Mouse (Mus musculus) C2C12 (cell line): Measurements from ENCODE around the gene Ufc1. TPM values are rescaled to one million over a fixed set of nuclear protein-coding genes. Genes with fewer than 3 reads are reported as not detected.
A peak's percentile ranks its signal among the peaks of the same experiment; 100 is the strongest.
"Not testable (repeated sequence)": the region's sequence is repeated elsewhere in the genome, so short reads cannot be mapped to it uniquely, and the experiment has no call there.

Source experiments
- H3K27me3 ChIP-seq: one replicate; pipeline ENCODE4 v1.6.1; 2011; ENCODE audit not compliant: control insufficient read depth, insufficient read depth, insufficient read length
- H3K36me3 ChIP-seq: one replicate; pipeline ENCODE4 v1.6.1; 2011; ENCODE audit not compliant: control insufficient read depth, insufficient read depth
- H3K4me3 ChIP-seq: one replicate; pipeline ENCODE4 v1.5.1; 2011; ENCODE audit warnings: mild to moderate bottlenecking, control low read depth; ENCODE audit not compliant: poor library complexity, insufficient read depth, severe bottlenecking
- H3K79me2 ChIP-seq: one replicate; pipeline ENCODE4 v1.6.1; 2011; ENCODE audit not compliant: control insufficient read depth, insufficient read depth
- H3K79me3 ChIP-seq: one replicate; pipeline ENCODE4 v1.6.1; 2011; ENCODE audit warnings: low read depth, control low read depth
- H3ac ChIP-seq: one replicate; pipeline ENCODE3; 2011; ENCODE audit warnings: low read depth; ENCODE audit not compliant: control insufficient read depth, insufficient read length
- CEBPB ChIP-seq: IDR thresholded peaks from one replicate; pipeline ENCODE4 v1.6.1; 2011; ENCODE audit warnings: low read depth, mild to moderate bottlenecking, control low read depth, moderate library complexity
- CTCF ChIP-seq: IDR thresholded peaks from one replicate; pipeline ENCODE4 v1.5.1; 2011; ENCODE audit not compliant: control insufficient read depth, insufficient read depth, insufficient read length
- FOSL1 ChIP-seq: IDR thresholded peaks from one replicate; pipeline ENCODE4 v1.8.0; 2011; ENCODE audit warnings: mild to moderate bottlenecking, low read length; ENCODE audit not compliant: poor library complexity, insufficient read depth, severe bottlenecking
- MAX ChIP-seq: IDR thresholded peaks from one replicate; pipeline ENCODE4 v1.6.1; 2011; ENCODE audit warnings: mild to moderate bottlenecking, control low read depth
- MYOD1 ChIP-seq: IDR thresholded peaks from one replicate; pipeline ENCODE4 v1.6.1; 2011; ENCODE audit warnings: low read depth; ENCODE audit not compliant: control insufficient read depth, insufficient read length
- MYOG ChIP-seq: IDR thresholded peaks from one replicate; pipeline ENCODE4 v1.6.1; 2011; ENCODE audit not compliant: control insufficient read depth, insufficient read length; ENCODE audit errors: extremely low read depth
- USF1 ChIP-seq: IDR thresholded peaks from one replicate; pipeline ENCODE4 v1.6.1; 2011; ENCODE audit warnings: low read depth, mild to moderate bottlenecking, control low read depth, moderate library complexity
- polyA plus RNA-seq: library from polyadenylated mRNA; unstranded; fragments of >200 nt; fragmentation: generic; extraction: Trizol; gene quantifications from one replicate; pipeline ENCODE4 v1.2.1, GENCODE M21; 2012; ENCODE audit warnings: missing spikeins

The Ufc1 gene
- polyA plus RNA-seq, 1 experiment = 100 TPM

DNA sequence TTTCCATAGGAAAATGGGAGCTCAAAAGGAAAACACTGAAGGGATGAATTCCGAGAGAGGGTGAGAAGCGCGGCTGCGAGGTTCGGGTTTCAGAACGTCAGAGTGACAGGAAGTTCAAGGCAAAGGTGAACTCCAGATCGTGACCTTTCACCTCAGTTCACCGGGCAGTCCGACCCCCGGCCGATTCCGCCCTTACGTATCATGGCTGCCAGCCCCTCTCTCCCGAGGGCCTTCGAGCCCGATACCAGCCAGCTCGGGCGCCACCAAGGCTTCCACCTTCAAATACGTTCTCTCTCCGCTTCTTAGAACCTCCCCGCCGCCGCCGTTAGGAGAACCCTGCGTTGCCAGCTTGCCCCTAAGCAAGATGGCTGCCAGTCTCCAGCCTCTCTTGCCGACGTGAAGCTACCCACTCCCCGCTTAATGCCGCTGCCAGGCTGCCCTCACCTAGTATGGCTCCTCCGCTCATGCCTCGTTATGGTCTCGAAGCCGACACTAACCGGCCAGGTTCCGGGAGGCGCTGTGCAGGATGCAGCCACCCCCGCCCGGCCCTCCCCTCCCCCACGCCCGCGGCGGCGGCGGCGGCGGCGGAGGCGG, 34.1 kb upstream of the Ufc1 start, which contains the start of gene Dedd:
TSS of gene Dedd (plus strand) at position 307 of the 594 bp plus-strand sequence.
- Histone ChIP-seq H3K4me3 (peak within 1 kb of the TSS; percentile 76), H3K27me3 (no peaks in the 10 kb centered on the region), H3K36me3 (peaks cover 18% of the 10 kb centered on the region), H3ac (peak within 1 kb of the TSS; percentile 95), H3K79me3 (peaks cover 62% of the 10 kb centered on the region), H3K79me2 (peaks cover 93% of the 10 kb centered on the region)
- TF ChIP-seq FOSL1 (no peak), CEBPB (no peak), MYOG (no peak), CTCF (no peak), MAX (no peak), MYOD1 (no peak), USF1 (no peak)

DNA sequence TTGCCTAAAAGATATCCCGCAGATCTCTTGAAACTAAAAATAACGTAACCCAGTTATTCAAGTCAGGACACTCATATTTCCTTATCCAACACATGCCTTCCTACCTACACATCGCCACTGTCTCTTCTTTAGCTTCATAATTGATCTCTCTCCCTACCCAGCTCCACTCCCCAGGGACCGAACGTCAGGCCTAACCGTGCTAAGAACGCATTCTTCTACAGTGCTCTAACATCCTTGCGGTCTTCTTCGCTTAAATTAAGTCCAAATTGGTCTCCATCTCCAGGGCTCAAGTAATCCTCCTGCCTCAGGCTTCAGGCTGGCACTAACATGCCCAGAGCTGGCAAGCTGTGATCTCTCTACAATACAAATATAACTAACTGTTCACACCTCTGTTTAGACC, 33.4 kb upstream of the Ufc1 start:
- H3K79me3 ChIP-seq = peaks cover 59% of the 10 kb centered on the region
- peak overlapping the region; percentile 95 for H3ac ChIP-seq
- peaks cover 18% of the 10 kb centered on the region for H3K36me3 ChIP-seq
- H3K79me2 ChIP-seq = peaks cover 92% of the 10 kb centered on the region
- H3K27me3 ChIP-seq = no peaks in the 10 kb centered on the region
- peak overlapping the region; percentile 76 for H3K4me3 ChIP-seq
- TF ChIP-seq CTCF = no peak
- no peak for TF ChIP-seq CEBPB
- TF ChIP-seq USF1 = no peak
- TF ChIP-seq MYOD1 = no peak
- no peak for TF ChIP-seq MAX
- no peak for TF ChIP-seq MYOG
- TF ChIP-seq FOSL1 = no peak

DNA sequence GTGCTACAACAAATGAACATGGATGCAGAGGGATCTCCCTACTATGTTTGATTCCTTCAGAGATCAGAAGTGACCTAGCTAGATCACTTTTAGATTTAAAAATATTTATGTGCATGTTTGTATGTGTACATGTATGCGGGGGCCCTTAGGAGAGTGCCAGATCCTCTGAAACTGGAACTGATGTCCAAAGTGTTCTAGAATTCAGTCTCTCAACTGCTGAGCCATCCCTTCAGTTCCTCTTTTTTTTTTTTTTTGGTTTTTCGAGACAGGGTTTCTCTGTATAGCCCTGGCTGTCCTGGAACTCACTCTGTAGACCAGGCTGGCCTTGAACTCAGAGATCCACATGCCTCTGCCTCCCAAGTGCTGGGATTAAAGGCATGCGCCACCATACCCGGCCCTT, 31.8 kb upstream of the Ufc1 start:
- H3K27me3 ChIP-seq, H3K4me3 ChIP-seq, H3K36me3 ChIP-seq, H3ac ChIP-seq: not testable (repeated sequence)
- peaks cover 75% of the 10 kb centered on the region for H3K79me2 ChIP-seq
- H3K79me3 ChIP-seq = peaks cover 44% of the 10 kb centered on the region

DNA sequence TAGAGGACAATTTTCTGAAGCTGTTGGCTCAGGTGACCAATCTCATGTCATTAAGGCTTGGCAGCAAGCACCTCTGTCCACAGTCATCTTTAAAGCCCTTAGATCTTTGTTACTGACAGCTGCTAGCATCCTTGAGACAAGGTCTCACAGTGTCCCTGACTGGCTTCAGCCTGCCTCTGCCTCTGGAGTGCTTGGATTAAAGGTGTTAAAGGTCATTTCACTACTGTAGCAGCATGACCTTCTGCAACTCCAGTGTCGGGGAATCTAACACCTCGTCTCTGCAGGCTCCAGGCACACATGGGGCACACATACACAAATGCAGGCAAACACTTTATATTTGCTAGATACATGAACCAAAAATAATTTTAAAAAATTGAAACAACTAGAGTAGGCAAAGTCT, 30.7 kb upstream of the Ufc1 start:
- TF ChIP-seq MAX (no peak), FOSL1 (no peak), USF1 (no peak), MYOG (no peak), MYOD1 (no peak), CEBPB (no peak)
- H3K79me3 ChIP-seq = peaks cover 38% of the 10 kb centered on the region
- peaks cover 65% of the 10 kb centered on the region for H3K79me2 ChIP-seq
- no peaks in the 10 kb centered on the region for H3K27me3 ChIP-seq
- H3K36me3 ChIP-seq = peaks cover 7% of the 10 kb centered on the region
- H3ac ChIP-seq = no peak overlapping the region
- no peak overlapping the region for H3K4me3 ChIP-seq

DNA sequence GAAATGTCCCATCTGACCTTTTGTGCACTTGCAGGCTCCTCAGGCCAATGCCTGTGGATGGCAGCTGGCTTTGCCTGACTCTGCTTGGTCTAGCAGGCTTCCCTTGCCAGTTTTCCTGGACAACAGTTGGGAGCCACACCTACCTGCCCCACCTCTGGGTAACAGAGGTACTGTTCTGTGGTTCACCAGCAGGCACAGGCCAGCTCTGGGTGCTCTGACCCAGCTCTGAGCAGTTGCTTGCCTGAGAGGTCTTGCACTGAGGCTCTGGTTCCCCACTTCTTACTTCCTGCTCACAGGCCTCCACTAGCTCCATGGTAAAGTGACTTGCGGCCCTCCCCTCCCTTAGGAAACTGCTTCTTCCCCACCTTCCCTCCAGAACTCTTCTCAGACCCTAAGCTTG, 27.2 kb upstream of the Ufc1 start:
- Histone ChIP-seq H3K79me3 (peaks cover 15% of the 10 kb centered on the region), H3K4me3 (no peak overlapping the region), H3ac (no peak overlapping the region), H3K36me3 (peaks cover 7% of the 10 kb centered on the region), H3K27me3 (no peaks in the 10 kb centered on the region), H3K79me2 (peaks cover 37% of the 10 kb centered on the region)
- TF ChIP-seq CTCF (no peak), MYOD1 (no peak), CEBPB (no peak), MAX (no peak), FOSL1 (no peak)

DNA sequence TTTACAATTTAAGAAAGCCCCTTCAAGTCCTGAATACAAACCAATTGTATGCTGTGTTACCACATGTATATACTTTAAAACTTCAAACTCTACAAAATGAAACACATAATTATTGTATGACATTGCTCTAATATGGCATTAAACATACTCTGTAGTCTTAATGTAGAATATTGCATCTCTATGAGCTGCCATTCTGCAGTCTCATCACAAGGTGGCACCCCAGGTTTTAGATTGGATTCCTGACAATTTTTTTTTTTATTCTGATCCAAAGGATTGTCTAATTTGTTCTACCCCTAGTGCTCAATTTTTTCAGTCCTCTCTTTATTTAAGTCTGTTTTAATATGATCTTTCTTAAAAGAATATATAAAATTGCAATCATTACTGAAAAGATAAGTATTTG, 26.6 kb upstream of the Ufc1 start:
- peaks cover 6% of the 10 kb centered on the region for H3K36me3 ChIP-seq
- H3K79me2 ChIP-seq = peaks cover 31% of the 10 kb centered on the region
- no peaks in the 10 kb centered on the region for H3K27me3 ChIP-seq
- peaks cover 13% of the 10 kb centered on the region for H3K79me3 ChIP-seq
- TF ChIP-seq MYOD1 (no peak), USF1 (no peak), MAX (no peak), FOSL1 (no peak), CTCF (no peak), MYOG (no peak)
- H3K4me3 ChIP-seq = no peak overlapping the region
- H3ac ChIP-seq = no peak overlapping the region

DNA sequence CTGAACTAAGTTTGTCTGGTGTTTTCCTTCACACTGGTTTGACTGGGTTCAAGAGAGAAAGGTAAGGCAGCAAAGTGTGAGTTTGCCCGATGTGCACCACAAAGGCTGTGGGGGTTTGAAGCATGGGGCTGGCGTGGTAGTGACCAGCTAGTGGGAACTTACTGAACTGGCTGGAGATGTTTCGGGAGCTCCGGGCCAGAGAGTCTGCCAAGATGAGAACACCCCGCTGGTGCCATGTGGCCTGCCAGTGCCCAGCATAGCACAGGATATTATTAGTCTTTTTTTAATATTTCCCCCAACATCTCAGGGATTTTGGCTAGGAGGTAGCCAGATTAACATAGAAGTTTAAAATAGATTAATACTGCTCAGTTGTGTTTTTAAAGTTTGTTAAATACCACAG, 25.3 kb upstream of the Ufc1 start:
- H3K36me3 ChIP-seq = no peaks in the 10 kb centered on the region
- TF ChIP-seq MYOD1 (no peak), MAX (no peak), FOSL1 (no peak), CEBPB (no peak), CTCF (no peak), USF1 (no peak), MYOG (no peak)
- peaks cover 2% of the 10 kb centered on the region for H3K79me3 ChIP-seq
- H3ac ChIP-seq = no peak overlapping the region
- no peaks in the 10 kb centered on the region for H3K27me3 ChIP-seq
- H3K4me3 ChIP-seq = no peak overlapping the region
- H3K79me2 ChIP-seq = peaks cover 18% of the 10 kb centered on the region
